Mouse (Mus musculus): ENCODE measurements around the gene Ugt1a6a. TPM values are rescaled to one million over a fixed set of nuclear protein-coding genes. Genes with fewer than 3 reads are reported as not detected.
A peak's percentile ranks its signal among the peaks of the same experiment; 100 is the strongest.

The Ugt1a6a gene
- polyA plus RNA-seq, 1 experiment from 2014 or later = 10.6 TPM

DNA sequence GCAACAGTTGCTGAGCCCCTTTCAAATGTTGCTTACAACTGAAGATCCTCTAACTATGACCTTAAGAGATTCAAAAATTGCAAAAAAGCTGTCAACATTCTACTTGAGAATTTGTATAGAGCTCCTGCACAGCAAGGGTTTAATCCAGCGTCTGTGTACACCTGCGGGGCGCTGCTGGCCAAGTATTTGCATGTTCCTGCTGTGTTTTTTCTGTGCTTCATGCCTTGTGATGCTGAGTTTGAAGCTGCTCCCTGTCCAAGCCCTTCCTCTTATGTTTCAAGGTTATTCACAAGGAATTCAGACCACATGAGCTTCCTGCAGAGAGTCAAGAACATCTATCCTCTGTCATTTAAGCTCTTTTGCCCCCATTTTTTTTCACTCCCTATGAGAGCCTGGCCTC lies 57.5 kb downstream of the Ugt1a6a start:
- H3K4me3 ChIP-seq (ENCODE audit: low read depth, low read length) = no peak overlapping the region
- H3K4me1 ChIP-seq (ENCODE audit: control insufficient read depth, insufficient read depth, low read length) = no peaks in the 10 kb centered on the region
- H3K36me3 ChIP-seq (ENCODE audit: control insufficient read depth, insufficient read depth, low read length) = no peaks in the 10 kb centered on the region
- WGBS = 83% methylated on average over 3 of the region's 3 CpGs
- H3K27me3 ChIP-seq (replicated peaks; ENCODE audit: control insufficient read depth, insufficient read depth, low read length) = no peaks in the 10 kb centered on the region
- no peak overlapping the region for H3K9ac ChIP-seq (ENCODE audit: low read depth, low read length)
- 0 out of 2 replicates have a peak, but pooled peaks cover 3% of the 10 kb centered on the region for H3K9me3 ChIP-seq (ENCODE audit: control insufficient read depth, low read length)
- no peak for ATAC-seq (ENCODE audit: low read depth)
- H3K27ac ChIP-seq (replicated peaks; ENCODE audit: low read depth, low read length) = no peak overlapping the region
- no peak overlapping the region for H3K4me2 ChIP-seq (ENCODE audit: low read depth, low read length)
- no peak for DNase-seq (ENCODE audit: low spot score)

DNA sequence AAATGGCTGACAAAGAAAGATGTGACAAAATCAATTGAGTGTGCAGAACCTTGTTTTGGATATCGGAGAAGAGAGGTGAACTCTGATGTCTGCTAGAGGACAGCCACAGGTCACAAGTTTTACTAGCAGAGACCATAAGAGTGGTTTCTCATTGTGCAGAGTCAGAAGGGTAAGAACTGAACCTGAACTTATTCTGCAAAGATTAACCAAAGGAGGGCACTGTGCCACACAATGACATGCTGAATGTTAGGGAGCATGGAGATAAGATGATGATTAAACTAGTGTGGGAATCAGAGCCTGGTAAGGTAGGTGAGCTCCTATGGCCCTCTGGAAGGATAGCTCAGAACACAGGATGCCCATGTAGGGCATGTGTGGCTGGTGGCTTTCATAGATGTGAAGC lies 61.1 kb downstream of the Ugt1a6a start:
- Histone ChIP-seq H3K4me3 (ENCODE audit: low read depth, low read length) (no peak overlapping the region), H3K27me3 (replicated peaks; ENCODE audit: control insufficient read depth, insufficient read depth, low read length) (no peaks in the 10 kb centered on the region), H3K4me1 (ENCODE audit: control insufficient read depth, insufficient read depth, low read length) (no peaks in the 10 kb centered on the region), H3K4me2 (ENCODE audit: low read depth, low read length) (no peak overlapping the region), H3K9ac (ENCODE audit: low read depth, low read length) (no peak overlapping the region), H3K9me3 (ENCODE audit: control insufficient read depth, low read length) (no peaks in the 10 kb centered on the region), H3K36me3 (ENCODE audit: control insufficient read depth, insufficient read depth, low read length) (no peaks in the 10 kb centered on the region), H3K27ac (replicated peaks; ENCODE audit: low read depth, low read length) (no peak overlapping the region)
- WGBS = 91% methylated on average over 1 of the region's 1 CpGs
- ATAC-seq (ENCODE audit: low read depth) (no peak), DNase-seq (ENCODE audit: low spot score) (no peak)

DNA sequence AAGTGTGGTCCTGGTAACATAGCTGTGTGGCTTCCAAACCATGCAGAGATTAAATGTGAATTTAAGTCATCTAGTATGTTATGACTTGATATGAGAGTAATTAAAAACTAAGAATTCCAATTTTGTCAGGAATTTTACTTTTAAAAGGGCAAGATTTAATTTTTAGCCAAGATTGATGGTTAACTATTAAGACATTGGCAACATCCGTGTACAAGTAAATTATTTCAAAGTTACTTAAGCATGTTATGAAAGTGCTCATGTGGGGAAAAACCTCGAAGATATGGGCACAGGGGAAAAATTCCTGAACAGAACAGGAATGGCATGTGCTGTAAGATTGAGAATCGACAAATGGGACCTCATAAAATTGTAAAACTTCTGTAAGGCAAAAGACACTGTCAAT lies 62.8 kb downstream of the Ugt1a6a start:
- 62% methylated on average over 3 of the region's 3 CpGs for WGBS
- Histone ChIP-seq H3K4me2 (ENCODE audit: low read depth, low read length) (no peak overlapping the region), H3K9ac (ENCODE audit: low read depth, low read length) (no peak overlapping the region), H3K27me3 (replicated peaks; ENCODE audit: control insufficient read depth, insufficient read depth, low read length) (no peaks in the 10 kb centered on the region), H3K4me1 (ENCODE audit: control insufficient read depth, insufficient read depth, low read length) (no peaks in the 10 kb centered on the region), H3K36me3 (ENCODE audit: control insufficient read depth, insufficient read depth, low read length) (no peaks in the 10 kb centered on the region), H3K9me3 (ENCODE audit: control insufficient read depth, low read length) (no peaks in the 10 kb centered on the region), H3K27ac (replicated peaks; ENCODE audit: low read depth, low read length) (no peak overlapping the region), H3K4me3 (ENCODE audit: low read depth, low read length) (no peak overlapping the region)
- ATAC-seq (ENCODE audit: low read depth) (no peak), DNase-seq (ENCODE audit: low spot score) (no peak)

DNA sequence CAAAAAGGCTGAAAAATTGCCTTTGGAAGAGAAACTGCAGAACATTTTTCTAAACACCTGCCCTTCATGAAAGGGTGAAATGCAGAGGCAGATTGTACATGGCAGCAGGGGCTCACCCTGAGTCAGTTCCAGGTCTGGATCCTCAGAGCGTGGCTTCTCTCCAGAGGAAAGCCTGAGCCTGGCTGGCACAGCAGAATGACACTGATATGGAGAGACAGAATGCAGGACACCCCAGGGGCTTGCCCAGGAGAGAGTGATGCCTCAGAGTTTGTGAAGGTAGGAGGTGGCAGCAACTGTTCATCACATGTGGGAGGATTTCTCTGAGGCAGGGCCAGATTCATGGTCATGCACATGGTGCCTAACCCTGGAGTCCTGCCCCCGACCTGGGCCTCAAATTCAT lies 65.4 kb downstream of the Ugt1a6a start:
- H3K27me3 ChIP-seq (replicated peaks; ENCODE audit: control insufficient read depth, insufficient read depth, low read length) = no peaks in the 10 kb centered on the region
- H3K4me3 ChIP-seq (ENCODE audit: low read depth, low read length) = no peak overlapping the region
- no peak overlapping the region for H3K9ac ChIP-seq (ENCODE audit: low read depth, low read length)
- DNase-seq (ENCODE audit: low spot score) (no peak), ATAC-seq (ENCODE audit: low read depth) (no peak)
- 42% methylated on average over 2 of the region's 2 CpGs for WGBS
- H3K4me2 ChIP-seq (ENCODE audit: low read depth, low read length) = no peak overlapping the region
- H3K36me3 ChIP-seq (ENCODE audit: control insufficient read depth, insufficient read depth, low read length) = no peaks in the 10 kb centered on the region
- peaks cover 16% of the 10 kb centered on the region for H3K9me3 ChIP-seq (ENCODE audit: control insufficient read depth, low read length)
- no peaks in the 10 kb centered on the region; the same call in 1 of the 2 replicates for H3K4me1 ChIP-seq (ENCODE audit: control insufficient read depth, insufficient read depth, low read length)
- H3K27ac ChIP-seq (replicated peaks; ENCODE audit: low read depth, low read length) = no peak overlapping the region

DNA sequence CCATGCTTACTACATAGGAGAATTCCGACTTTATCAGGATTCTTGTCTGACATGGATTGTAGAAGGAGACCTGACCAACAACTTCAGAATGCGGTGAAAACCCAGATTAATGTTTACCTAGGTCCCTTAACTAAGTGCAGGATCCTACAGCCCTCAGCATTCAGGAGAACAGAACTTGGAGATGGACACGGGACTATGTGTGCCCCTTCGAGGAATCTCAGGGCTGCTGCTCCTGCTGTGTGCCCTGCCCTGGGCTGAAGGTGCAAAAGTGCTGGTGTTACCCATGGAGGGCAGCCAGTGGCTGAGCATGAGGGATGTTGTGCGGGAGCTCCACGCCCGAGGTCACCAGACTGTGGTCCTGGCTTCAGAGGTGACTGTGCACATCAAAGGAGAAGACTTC lies 65.8 kb downstream of the Ugt1a6a start, which contains the start of gene Ugt1a2:
Ugt1a2 (plus strand) TSS at position 146 of the 400 bp plus-strand sequence.
- H3K27ac ChIP-seq (replicated peaks; ENCODE audit: low read depth, low read length) = no peak within 1 kb of the TSS

DNA sequence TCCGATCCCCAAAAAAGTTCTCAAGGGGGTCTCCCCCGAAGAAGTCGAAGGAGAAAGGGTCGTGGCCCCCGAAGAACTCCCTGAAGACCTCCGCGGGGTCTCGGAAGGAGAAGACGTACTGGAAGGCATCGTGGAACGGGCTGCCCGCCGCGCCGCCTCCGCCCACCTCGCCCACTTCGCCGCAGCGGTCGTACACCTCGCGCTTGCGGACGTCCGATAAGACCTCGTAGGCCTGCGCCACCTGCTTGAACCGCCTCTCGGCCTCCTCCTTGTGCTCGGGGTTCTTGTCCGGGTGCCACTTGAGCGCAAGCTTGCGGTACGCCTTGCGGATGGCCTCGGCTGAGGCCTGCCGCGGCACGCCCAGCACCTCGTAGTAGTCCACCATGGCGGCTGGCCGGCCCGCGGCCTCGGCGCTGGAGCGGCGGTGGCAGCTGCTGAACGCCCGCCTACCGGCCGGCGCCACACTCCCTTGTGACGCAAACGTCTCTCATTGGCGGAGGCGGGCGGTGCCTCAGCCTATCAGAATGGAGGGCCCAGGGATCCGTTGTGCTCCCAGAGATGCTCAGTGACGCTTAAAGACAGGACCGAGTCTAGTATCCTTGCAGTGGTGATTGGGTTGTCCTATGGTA lies 70.8 kb downstream of the Ugt1a6a start, which contains the start of gene Dnajb3:
Dnajb3 (minus strand) TSS at position 489 of the 629 bp plus-strand sequence.
- Histone ChIP-seq H3K27me3 (replicated peaks; ENCODE audit: control insufficient read depth, insufficient read depth, low read length) (no peaks in the 10 kb centered on the region), H3K27ac (replicated peaks; ENCODE audit: low read depth, low read length) (no peak within 1 kb of the TSS), H3K9me3 (ENCODE audit: control insufficient read depth, low read length) (peaks cover 17% of the 10 kb centered on the region), H3K36me3 (ENCODE audit: control insufficient read depth, insufficient read depth, low read length) (no peaks in the 10 kb centered on the region), H3K4me3 (ENCODE audit: low read depth, low read length) (peak within 1 kb of the TSS; percentile 51), H3K9ac (ENCODE audit: low read depth, low read length) (peak within 1 kb of the TSS; percentile 73), H3K4me1 (ENCODE audit: control insufficient read depth, insufficient read depth, low read length) (no peaks in the 10 kb centered on the region; the same call in 1 of the 2 replicates), H3K4me2 (ENCODE audit: low read depth, low read length) (peak within 1 kb of the TSS; percentile 77)
- ATAC-seq (ENCODE audit: low read depth) = peak; percentile 99
- peak; percentile 93 for DNase-seq (ENCODE audit: low spot score)
- 14% methylated on average over 27 of the region's 62 CpGs for WGBS

More for the DNA sequence above, 65.8 kb downstream of the Ugt1a6a start, which contains the start of gene Ugt1a2:
- no peak within 1 kb of the TSS for H3K4me3 ChIP-seq (ENCODE audit: low read depth, low read length)
- H3K9ac ChIP-seq (ENCODE audit: low read depth, low read length) = no peak within 1 kb of the TSS
- no peak within 1 kb of the TSS for H3K4me2 ChIP-seq (ENCODE audit: low read depth, low read length)
- no peak for ATAC-seq (ENCODE audit: low read depth)
- no peaks in the 10 kb centered on the region for H3K36me3 ChIP-seq (ENCODE audit: control insufficient read depth, insufficient read depth, low read length)
- DNase-seq (ENCODE audit: low spot score) = no peak
- no peaks in the 10 kb centered on the region for H3K27me3 ChIP-seq (replicated peaks; ENCODE audit: control insufficient read depth, insufficient read depth, low read length)
- peaks cover 17% of the 10 kb centered on the region for H3K9me3 ChIP-seq (ENCODE audit: control insufficient read depth, low read length)
- 82% methylated on average over 7 of the region's 7 CpGs for WGBS
- H3K4me1 ChIP-seq (ENCODE audit: control insufficient read depth, insufficient read depth, low read length) = no peaks in the 10 kb centered on the region; the same call in 1 of the 2 replicates

DNA sequence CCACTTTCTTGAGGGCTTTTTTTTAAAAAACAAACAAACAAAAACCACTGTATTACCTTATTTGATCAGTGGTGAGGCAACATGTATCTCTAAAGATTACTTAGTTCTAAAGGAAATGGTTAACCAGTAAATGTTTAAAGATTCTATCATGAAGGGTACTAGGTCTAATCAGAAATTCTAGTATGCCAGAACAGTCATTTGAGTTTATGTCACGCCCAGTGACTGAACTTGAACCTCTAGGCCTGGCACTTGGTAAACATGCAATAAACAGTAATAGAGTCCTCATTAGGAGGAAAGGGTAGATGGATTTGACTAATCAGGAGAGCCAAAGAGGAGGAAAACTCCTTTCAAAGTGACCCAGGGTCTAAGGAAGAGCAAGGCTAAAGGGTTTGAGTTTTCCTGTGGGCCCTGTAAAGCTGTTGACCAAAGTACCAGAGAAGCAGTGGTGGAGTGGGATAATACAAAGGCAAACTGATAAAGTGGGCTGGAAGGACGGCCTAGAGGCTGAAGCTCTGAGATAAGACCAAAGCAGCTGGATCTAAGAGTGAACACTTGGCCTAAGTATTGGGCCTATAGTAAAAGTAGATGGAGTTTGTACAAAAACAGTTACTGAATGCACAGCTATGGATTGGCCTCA lies 72.4 kb downstream of the Ugt1a6a start:
- H3K27ac ChIP-seq (replicated peaks; ENCODE audit: low read depth, low read length) = no peak overlapping the region
- ATAC-seq (ENCODE audit: low read depth) (no peak), DNase-seq (ENCODE audit: low spot score) (no peak)
- 77% methylated on average over 2 of the region's 2 CpGs for WGBS
- no peaks in the 10 kb centered on the region; the same call in 1 of the 2 replicates for H3K4me1 ChIP-seq (ENCODE audit: control insufficient read depth, insufficient read depth, low read length)
- H3K9me3 ChIP-seq (ENCODE audit: control insufficient read depth, low read length) = peaks cover 25% of the 10 kb centered on the region
- H3K27me3 ChIP-seq (replicated peaks; ENCODE audit: control insufficient read depth, insufficient read depth, low read length) = no peaks in the 10 kb centered on the region
- no peak overlapping the region for H3K9ac ChIP-seq (ENCODE audit: low read depth, low read length)
- no peak overlapping the region for H3K4me2 ChIP-seq (ENCODE audit: low read depth, low read length)
- no peak overlapping the region for H3K4me3 ChIP-seq (ENCODE audit: low read depth, low read length)
- no peaks in the 10 kb centered on the region for H3K36me3 ChIP-seq (ENCODE audit: control insufficient read depth, insufficient read depth, low read length)

DNA sequence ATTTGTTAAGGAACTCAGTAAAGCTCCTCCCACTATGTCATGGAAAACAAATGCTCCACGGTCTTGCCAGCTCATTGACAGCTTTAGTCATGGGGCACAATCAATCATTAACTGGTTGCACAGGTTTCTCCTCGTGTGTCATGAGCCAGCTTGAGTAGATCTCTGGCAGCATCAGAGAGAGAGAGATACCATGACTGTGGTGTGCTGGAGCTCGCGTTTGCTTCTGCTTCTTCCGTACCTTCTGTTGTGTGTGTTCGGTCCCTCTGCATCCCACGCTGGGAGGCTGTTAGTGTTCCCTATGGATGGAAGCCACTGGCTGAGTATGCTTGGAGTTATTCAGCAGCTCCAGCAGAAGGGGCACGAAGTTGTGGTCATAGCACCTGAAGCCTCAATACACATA lies 77.2 kb downstream of the Ugt1a6a start, which contains the start of gene Ugt1a1:
Ugt1a1 (plus strand) TSS at position 148 of the 400 bp plus-strand sequence.
- peak; percentile 43 for DNase-seq (ENCODE audit: low spot score)
- peak; percentile 14; the same call in 1 of the 2 replicates for ATAC-seq (ENCODE audit: low read depth)
- Histone ChIP-seq H3K9me3 (ENCODE audit: control insufficient read depth, low read length) (peaks cover 50% of the 10 kb centered on the region), H3K27me3 (replicated peaks; ENCODE audit: control insufficient read depth, insufficient read depth, low read length) (no peaks in the 10 kb centered on the region), H3K9ac (ENCODE audit: low read depth, low read length) (no peak within 1 kb of the TSS), H3K36me3 (ENCODE audit: control insufficient read depth, insufficient read depth, low read length) (no peaks in the 10 kb centered on the region), H3K4me1 (ENCODE audit: control insufficient read depth, insufficient read depth, low read length) (no peaks in the 10 kb centered on the region), H3K4me2 (ENCODE audit: low read depth, low read length) (no peak within 1 kb of the TSS), H3K27ac (replicated peaks; ENCODE audit: low read depth, low read length) (no peak within 1 kb of the TSS), H3K4me3 (ENCODE audit: low read depth, low read length) (no peak within 1 kb of the TSS)
- WGBS = 67% methylated on average over 8 of the region's 8 CpGs
